Mouse (Mus musculus) retina, postnatal 7 days (tissue): ENCODE measurements around the gene Pkd1l2.

Experiments used
- DNase-seq: peaks from one replicate; pipeline ENCODE4 v3.0.0-alpha.2; 2012; ENCODE audit warnings: low read depth, low spot score

Pkd1l2 gene

DNA sequence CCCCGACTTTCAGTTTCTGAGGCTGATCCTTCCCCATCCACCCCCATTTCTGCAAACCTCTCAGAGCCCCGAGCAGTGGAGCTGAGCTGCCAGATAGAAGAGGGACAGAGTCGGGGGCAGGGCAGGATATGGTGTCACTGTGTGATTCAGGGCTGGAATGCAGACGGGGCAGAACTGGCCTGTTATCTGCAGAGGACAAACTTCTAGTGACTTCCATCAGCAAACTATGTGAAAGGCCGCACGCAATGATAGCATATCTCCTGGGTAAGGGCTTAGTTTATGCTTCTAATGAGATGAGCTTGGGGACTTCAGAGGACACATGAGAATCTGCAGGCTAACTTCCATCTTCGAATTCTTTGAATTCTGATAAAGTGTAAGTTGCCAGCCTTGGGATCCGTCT lies 3.3 kb upstream of the Pkd1l2 start:
- no peak for DNase-seq

DNA sequence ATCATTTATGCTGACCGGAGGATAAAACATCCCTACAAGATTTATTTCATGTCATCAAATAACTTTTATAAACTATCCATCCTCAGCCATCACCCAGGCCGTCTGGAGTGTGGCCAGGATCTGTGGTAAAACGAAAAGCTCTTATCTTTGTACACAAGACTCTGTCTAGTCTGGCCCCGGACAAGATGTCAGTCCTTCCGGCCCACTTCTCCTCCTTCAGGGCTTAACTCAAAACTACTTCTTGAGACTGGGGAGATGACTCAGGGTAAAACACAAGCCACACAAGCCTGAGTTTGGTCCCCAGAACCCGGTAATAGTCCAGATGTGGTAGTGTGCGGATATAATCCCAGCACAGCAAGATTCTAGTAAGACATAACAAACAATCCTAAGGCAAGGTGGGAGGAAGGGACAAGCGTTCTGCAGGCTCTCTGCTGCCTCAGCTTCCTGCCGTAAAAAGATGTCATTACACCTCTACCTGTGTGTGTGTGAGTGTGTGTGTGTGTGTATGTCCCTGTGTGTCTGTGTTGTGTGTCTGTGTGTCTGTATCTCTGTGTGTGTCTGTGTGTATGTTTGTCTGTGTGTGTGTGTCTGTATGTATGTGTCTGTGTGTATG lies 804 bp upstream of the Pkd1l2 start:
- DNase-seq, result no peak

DNA sequence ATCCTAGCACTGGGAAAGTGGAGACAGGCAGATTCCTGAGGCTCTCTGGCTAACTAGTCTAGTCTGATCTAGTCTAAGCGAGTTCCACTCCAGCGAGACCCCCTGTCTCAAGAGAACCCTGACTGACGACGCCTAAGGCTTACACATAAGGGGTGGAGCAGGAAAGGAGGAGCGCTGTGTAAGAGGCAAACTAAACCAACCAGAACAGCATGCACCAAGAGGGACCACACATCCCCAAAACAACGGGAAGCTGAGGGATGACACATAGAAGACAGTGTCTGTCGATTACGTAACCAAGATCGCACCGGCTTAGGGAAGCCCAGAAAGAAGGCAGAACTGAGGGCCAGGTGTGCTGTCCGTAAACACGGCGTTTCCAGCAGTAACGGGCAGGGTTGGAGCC lies 2.6 kb downstream of the Pkd1l2 start:
- DNase-seq, result no peak

DNA sequence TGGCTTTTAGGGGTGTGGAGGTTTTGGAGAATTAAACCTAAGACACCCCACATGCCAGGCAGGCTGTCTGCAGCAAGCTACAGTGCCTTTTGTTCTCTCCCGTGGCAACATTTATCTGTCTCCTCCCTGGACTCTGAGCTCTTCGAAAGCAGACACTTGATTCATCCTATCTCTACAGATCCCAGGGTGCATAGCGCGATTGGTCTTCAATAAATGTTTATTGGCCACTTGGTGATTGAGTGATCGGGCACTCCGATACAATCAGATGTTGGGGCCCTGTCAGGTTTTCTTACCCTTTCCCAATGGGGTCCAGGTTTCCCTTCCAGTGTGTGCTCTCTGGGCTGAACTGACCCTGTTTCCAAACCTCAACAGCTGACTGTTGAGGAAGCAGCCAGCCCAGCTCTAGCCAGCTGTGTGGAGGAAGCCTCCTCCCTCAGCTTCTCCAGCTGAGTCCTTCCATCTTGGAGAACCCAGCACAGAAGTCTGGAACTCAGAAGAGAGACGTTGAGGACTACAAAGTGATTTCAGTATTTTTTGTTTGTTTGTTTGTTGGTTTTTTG lies 3.8 kb downstream of the Pkd1l2 start:
- no peak for DNase-seq

DNA sequence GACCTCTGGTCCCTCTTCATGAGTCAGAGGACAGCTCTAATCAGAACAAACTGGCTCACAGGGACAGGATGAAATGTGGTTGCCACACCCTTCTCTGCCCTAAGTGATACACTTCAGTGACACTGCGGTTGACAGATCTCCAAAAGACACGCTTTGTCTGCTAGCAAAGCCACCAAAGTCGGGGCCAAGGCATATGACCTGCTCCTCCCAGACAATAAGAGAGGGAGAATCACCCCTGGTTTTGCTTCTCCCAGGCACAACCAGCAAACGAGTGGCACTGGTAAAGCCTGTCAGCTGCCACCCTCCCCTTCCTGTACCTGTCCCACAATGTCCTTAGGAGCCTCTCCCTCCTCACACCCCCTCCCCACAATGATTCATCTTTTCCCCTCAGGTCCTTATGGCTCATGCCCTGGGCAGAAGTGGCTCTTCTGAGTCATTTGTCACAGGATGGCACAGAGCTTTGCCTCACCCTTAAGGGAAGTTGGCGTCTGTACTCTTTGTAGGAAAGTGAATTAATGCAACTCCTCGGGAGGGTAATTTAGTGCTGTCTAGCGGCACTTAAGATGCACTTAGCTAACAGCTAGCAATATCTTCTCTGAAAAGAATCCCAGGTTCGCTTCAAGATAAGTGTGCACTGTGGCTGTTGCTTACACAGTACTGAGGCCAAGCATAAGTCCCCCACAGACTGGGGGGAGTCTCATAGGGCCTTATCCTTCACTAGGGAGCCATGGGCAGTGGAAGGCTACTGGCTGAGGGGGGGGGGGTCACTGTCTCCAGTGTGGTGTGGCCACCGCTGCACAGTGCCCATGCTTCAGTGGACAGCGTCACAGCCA lies 7.7 kb downstream of the Pkd1l2 start:
- DNase-seq, result no peak

DNA sequence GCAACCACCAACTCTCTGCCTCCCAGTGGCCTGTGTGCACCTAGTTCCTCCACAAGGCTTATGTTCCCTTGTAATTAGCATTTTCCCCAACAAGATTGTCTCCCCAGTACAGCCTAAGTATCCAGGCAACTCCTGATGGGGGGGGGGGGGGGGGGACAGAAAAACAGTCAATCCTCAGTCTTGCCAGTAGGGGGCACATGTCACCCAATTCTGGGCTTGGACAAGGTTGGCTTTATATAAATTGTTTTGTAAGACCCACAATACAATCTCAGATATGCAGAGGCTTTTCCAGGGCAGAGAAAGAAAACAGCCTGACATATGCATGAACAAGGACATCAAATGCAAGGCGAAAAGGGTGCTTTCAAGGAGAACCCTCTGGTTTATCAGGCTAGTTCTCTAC lies 12.5 kb downstream of the Pkd1l2 start:
- no peak for DNase-seq

DNA sequence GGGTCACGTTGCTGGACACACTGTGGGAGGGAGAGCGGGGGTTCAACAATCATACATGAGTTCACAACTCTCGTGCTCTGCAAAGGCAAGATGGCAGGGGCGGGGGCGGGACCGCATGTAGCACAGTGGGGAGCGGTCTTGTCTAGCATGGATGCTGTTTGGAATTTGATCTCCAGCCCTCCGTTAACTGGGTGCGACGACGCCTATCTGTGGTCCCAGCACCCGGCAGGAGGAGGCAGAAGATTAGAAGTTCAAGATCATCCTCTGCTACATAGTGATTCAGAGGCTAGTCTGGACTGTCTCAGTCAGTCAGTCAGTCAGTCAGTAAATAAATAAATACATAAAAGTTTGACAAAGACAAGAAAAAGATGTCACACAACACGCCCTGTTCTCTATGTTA lies 14.0 kb downstream of the Pkd1l2 start:
- no peak for DNase-seq

DNA sequence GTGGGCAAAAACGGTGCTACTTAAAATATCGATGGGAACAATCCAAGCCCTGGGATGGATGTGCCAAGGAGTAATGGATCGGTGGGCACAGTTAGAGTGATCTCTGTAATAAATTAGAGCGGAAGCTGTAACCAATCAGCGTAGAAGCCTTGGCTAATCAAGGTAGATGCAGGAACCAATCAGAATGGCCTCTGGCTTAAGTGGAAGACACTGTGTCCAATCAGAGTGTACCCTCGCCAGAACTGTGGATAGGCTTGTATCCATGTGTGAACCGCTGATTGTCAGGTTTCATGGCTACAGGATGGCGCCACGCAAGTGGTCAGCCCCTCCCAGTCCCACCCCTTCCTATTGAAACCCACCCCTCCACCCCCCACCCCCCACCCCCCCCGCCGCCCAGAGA lies 14.9 kb downstream of the Pkd1l2 start:
- DNase-seq, result no peak

DNA sequence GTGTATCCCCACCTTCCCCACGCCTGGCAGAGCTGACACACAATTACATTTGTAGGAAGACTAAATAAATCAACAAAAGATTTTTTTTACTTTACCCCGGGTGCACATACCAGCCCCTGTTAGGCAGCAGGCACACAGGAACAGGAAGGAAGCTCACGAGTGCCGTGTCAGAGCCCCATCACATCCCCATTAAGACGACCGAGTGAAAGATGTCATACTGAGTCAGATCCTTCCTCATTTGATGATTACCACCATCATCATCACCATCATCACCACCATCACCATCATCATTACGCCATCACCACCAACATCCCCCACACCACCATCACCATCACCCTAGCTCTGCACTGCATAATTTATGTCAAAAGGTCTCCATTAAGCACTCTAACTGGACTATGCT lies 15.3 kb downstream of the Pkd1l2 start:
- no peak for DNase-seq

DNA sequence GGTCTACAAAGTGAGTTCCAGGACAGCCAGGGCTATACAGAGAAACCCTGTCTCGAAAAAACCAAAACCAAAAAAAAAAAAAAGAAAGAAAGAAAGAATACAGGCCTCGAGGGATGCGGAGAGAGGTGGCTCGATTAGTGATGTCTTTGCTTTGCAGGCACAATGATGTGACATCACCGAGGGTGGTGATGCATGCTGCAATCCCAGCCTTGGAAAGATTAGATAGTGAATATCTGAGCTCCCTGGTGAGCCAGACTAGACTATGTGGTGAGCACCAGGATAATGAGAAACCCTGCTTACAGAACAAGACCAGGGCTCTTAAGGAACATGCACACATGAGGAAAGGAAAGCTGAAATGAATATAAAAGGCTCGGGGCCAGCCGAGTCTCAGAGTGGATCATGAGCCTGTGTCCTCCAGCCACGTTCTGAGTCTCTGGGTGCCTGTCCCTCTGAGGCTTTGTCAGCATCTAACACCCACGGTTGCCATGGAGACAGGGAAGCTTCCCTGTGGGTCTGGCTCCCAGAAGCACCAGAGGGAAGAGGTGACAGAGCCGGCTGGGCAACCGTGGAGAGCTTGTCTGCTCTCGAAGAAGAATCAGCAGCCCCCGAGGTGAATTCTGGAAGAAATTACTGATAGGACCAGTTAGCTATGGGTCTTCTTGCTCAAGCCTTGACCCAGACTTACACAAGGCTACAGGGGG lies 20.9 kb downstream of the Pkd1l2 start:
- no peak for DNase-seq

DNA sequence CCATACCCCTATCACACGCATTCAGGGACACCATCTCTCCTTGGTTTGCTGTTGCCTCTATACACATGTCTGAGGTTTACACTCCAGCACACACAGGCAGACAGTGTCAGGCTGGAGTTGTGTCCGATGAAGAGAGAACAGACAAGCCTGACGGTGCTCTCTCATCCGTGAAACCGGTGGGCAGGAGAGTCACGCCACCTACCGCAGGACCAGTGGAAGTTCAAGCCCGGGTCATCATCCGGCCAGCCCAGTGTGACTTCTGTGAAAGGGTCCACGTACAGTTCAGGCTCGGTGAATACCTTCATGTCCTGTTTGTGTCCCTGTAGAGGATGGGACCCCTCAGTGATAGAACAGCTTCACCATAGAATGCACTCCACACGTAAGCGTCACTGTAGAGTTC lies 21.9 kb downstream of the Pkd1l2 start:
- DNase-seq, result no peak

DNA sequence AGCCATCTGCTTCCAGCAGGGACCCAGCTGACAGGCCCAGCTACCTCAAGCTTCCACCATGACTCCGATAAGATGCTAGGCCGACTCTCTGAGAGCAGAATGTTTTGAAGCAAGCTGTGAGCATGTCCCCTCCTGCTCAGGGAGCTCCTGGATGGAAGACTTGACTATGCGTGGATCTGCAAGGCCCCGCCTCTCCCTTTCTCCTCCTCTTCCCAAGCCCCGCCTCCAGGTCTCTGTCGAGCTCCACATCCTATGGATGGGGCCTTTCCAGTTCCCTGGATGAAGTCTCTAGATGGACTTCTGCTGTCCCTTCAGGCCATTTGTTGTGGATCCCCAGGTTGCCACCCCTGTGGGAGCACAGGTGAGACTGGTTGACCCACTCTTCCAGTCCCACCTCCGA lies 23.2 kb downstream of the Pkd1l2 start:
- no peak for DNase-seq

DNA sequence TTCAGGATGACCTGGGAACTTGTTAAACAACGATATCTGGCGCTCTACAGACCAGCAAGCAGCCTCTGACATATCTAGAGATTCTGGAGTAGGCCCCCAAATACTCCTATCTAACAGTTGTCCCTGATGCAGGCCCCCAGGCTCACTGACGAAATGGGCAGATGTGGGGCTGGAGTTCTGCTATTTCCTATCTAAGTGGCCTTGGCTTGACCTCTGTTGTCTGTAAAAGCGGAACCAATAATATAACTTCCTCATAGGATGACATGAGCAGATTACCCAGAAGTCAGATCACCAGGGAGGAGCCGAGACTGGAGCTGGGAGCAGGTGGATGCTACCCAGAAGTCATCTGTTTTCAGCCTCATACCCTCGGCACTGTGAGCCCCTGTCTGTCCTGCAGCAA lies 27.2 kb downstream of the Pkd1l2 start:
- DNase-seq, result no peak

DNA sequence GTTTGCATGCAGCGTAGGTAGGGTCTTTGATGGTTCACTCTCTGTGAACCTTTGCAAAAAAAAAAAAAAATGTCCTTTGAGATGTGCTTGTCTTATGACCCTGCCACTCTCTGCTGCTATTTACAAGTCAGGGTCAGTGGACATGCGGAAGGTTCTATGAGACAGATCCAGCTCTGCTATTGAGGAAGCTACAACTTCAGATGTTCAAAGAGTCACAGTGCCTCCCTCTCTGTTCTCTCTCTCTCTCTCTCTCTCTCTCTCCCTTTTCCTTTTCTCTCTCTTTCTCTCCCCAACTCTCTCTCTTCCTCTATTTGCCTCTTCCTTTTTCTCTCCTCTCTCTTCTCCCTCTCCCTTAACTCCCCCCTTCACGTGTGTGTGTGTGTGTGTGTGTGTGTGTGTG lies 28.1 kb downstream of the Pkd1l2 start:
- no peak for DNase-seq

DNA sequence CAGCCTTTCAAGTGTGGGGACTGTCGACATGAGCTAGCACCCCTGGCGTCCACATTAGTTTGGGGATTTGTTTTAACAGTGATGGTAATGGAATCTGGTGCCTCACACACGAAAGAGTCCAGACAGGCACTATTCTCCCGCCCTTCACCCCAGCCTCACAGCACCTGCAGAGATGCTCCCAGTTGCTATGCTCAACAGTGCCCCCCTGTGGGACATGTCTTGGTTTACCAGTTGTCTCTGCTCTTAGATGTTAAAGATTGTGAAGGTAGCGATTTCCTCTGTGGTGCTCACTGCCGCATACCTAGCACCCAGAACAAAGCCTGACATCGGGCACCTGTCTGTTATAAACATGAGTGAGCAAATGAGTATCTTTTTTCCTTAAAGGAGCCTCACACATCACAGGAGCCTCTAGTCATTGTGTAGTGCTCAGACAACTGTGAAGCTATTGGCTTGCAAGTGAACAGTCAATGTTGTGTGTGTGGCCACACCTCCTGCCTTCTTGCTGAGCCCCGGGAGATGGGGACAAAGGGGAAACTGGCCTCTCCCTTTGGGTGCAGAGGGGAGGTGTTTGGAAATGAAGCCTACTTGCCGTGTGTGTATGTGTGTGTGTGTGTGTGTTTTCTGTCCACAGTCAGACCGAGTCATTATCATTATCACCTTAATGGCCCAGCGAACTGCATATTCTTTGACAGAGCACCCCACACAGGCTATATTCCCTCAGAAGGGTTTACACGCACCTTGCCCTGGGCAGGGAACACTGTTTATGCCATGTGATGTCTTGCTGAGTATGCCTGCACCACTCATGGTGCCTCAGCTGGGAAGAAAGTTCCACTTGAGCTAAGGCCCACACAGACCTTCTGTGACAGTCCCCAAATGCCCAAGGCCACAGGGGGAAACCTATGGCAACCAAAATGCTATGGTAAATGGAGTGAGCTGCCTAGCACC lies 28.8 kb downstream of the Pkd1l2 start:
- DNase-seq, result no peak

DNA sequence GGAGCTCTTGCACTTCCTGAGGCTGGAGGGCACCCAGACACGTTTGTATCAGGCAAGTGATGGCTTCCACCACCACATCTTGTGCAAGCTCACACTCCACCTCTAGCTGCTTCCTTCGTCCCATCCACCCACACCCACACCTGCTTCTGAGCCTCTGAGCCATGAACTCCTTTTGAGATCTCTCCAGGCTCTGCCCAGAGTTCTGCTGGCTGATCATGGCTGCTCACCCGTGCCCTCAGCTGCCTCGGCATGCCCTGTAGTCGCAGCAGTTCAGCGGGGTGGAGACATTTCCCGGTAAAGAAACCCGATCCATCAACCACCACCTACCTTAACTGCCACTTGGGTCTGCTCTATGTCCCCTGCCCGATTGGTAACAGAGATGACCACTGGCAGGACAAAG lies 30.9 kb downstream of the Pkd1l2 start:
- no peak for DNase-seq

DNA sequence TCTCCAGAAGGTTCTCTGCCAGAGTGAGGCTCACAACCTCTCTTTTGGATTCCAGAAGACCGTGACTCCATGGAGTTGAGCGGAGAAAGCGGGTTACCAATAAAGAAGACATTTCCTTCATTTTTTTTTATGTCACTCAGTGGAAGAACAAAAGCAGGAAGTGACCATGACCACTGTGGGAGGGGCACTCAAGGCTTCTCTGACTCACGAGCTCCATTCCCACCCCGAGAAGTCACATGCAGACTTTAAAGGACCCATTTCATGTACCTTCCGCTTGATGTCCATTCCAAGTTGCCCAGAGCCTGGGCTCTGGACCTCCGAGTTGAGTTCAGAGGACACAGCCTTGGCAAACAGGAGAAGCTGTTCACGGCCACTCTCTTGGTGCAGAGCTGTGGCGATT lies 31.5 kb downstream of the Pkd1l2 start:
- DNase-seq, result no peak

DNA sequence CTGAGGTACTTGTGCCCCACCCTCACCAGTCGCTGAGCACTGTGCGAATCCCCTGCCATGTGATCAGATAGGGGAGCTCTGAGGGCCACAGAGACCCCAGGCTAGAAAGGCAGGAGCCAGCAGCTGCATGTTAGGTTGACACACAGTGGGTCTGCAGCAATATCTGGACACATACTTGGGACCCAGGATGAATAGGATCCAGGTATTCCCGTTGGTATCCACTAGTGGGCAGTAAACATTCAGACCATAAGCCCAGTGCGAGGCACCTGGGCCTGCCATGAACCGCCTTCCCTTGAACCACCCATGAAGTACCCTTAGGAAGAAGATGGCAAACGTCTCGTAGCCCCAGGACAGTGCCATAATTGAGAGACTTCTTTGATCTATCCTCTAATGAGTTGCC lies 32.8 kb downstream of the Pkd1l2 start:
- no peak for DNase-seq

DNA sequence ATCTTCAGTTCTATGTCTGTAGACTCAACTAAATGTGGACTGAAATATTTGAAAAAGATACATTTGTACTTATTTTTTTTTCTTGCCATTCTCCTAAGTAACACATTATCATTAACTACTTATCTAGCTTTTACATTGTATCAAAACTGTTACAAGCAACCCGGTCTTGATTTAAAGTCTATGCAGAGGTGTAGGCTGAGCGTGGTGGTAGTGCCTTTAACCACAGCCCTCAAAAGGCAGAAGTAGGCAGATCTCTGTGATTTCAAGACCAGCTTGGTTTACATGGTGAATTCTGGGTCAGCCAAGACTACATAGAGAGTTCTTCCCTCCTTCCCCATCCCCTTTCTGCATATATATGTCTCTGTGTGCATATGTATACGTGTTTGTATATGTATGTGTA lies 38.7 kb downstream of the Pkd1l2 start:
- no peak for DNase-seq

DNA sequence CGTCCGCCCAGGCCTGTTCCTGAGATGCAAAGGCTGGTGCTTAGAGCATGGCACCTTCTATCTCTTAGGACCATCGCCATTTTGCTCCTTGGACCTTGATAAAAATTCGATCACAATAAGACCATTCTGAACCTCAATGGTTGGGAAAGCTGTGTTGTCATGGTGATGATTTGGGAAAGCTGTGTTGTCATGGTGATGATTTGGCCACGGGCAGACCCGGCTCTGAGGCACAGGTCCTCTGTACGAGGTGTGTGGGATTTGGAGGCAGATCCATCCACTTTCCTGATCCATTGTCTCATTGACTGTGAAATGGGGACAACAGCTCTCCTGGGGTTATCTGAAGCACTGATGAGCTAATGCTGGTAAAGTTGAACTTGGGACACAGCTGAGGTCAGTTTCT lies 42.4 kb downstream of the Pkd1l2 start:
- no peak for DNase-seq

DNA sequence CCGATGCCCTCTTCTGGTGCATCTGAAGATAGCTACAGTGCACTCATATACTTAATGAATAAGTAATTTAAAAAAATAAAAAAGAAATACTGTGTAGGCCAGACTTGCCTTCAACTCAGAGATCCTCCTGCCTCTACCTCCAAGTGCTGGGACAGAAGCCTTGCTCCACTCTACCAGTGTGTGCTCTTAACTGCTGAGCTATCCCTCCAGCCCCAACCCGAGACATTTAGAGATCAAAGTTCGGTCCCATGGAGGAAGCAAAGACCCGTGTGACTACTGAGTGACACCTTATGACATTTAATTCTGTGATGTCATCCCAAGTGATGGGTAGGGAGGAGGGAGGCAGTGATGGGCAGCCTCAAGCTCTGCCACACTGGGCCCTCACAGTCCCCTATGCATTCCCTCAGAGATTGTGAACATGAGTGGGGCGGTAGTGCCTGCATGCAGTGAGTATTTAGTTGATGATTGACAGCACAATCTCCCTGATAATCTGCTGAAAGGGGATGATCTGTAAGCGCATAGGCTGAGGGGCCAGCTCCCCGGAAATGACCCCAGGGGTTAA lies 44.8 kb downstream of the Pkd1l2 start:
- DNase-seq, result no peak
